Mouse (Mus musculus): Measurements from ENCODE around the gene St6gal1. TPM values are rescaled to one million over a fixed set of nuclear protein-coding genes. Genes with fewer than 3 reads are reported as not detected.

The St6gal1 gene
- polyA plus RNA-seq, 1 experiment: 8.7 TPM

- peaks cover 3% of the 10 kb centered on the region; the same call in 1 of the 2 replicates for H3K4me1 ChIP-seq (ENCODE audit: control insufficient read depth, insufficient read depth, low read length)
- no peak overlapping the region for H3K4me3 ChIP-seq (replicated peaks; ENCODE audit: control insufficient read depth, low read depth, low read length)
- no peak overlapping the region for H3K27ac ChIP-seq (ENCODE audit: control insufficient read depth, insufficient read depth, low read depth, low read length, poor library complexity)
- 87% methylated on average over 7 of the region's 7 CpGs for WGBS
- TF ChIP-seq POLR2A (IDR thresholded peaks at IDR 0.05; ENCODE audit: borderline replicate concordance, control insufficient read depth, low read depth, low read length) (no peak), CTCF (IDR thresholded peaks at IDR 0.05; ENCODE audit: control insufficient read depth, insufficient read depth, low read length) (no peak)
These were observed 146.2 kb downstream of the St6gal1 start for GRCm38 (mm10) chr16:23370724-23371123.

- TF ChIP-seq POLR2A (IDR thresholded peaks at IDR 0.05; ENCODE audit: borderline replicate concordance, control insufficient read depth, low read depth, low read length) (no peak), CTCF (IDR thresholded peaks at IDR 0.05; ENCODE audit: control insufficient read depth, insufficient read depth, low read length) (no peak)
- Histone ChIP-seq H3K4me1 (ENCODE audit: control insufficient read depth, insufficient read depth, low read length) (peaks cover 3% of the 10 kb centered on the region; the same call in 1 of the 2 replicates), H3K4me3 (replicated peaks; ENCODE audit: control insufficient read depth, low read depth, low read length) (no peak overlapping the region), H3K27ac (ENCODE audit: control insufficient read depth, insufficient read depth, low read depth, low read length, poor library complexity) (no peak overlapping the region)
- 51% methylated on average over 2 of the region's 2 CpGs for WGBS
These were observed 147.8 kb downstream of the St6gal1 start for GRCm38 (mm10) chr16:23372340-23372739.

- no peak for TF ChIP-seq POLR2A (IDR thresholded peaks at IDR 0.05; ENCODE audit: borderline replicate concordance, control insufficient read depth, low read depth, low read length)
- no peak for TF ChIP-seq CTCF (IDR thresholded peaks at IDR 0.05; ENCODE audit: control insufficient read depth, insufficient read depth, low read length)
These were observed 149.5 kb downstream of the St6gal1 start for GRCm38 (mm10) chr16:23374068-23374467.

GRCm38 (mm10) chr16:23374938-23375337, 150.4 kb downstream of the St6gal1 start:
- Histone ChIP-seq H3K27ac (ENCODE audit: control insufficient read depth, insufficient read depth, low read depth, low read length, poor library complexity) (peak overlapping the region; percentile 8; the same call in 1 of the 2 replicates), H3K4me3 (replicated peaks; ENCODE audit: control insufficient read depth, low read depth, low read length) (no peak overlapping the region), H3K4me1 (ENCODE audit: control insufficient read depth, insufficient read depth, low read length) (peaks cover 3% of the 10 kb centered on the region; the same call in 1 of the 2 replicates)
- no peak for TF ChIP-seq CTCF (IDR thresholded peaks at IDR 0.05; ENCODE audit: control insufficient read depth, insufficient read depth, low read length)
- TF ChIP-seq POLR2A (IDR thresholded peaks at IDR 0.05; ENCODE audit: borderline replicate concordance, control insufficient read depth, low read depth, low read length): no peak
- WGBS: 2% methylated on average over 5 of the region's 5 CpGs

More at GRCm38 (mm10) chr16:23374068-23374467, 149.5 kb downstream of the St6gal1 start:
- Histone ChIP-seq H3K27ac (ENCODE audit: control insufficient read depth, insufficient read depth, low read depth, low read length, poor library complexity) (no peak overlapping the region), H3K4me1 (ENCODE audit: control insufficient read depth, insufficient read depth, low read length) (peaks cover 3% of the 10 kb centered on the region; the same call in 1 of the 2 replicates), H3K4me3 (replicated peaks; ENCODE audit: control insufficient read depth, low read depth, low read length) (no peak overlapping the region)
- 73% methylated on average over 4 of the region's 4 CpGs for WGBS

GRCm38 (mm10) chr16:23376189-23376588, 151.6 kb downstream of the St6gal1 start:
- H3K27ac ChIP-seq (ENCODE audit: control insufficient read depth, insufficient read depth, low read depth, low read length, poor library complexity): no peak overlapping the region
- H3K4me3 ChIP-seq (replicated peaks; ENCODE audit: control insufficient read depth, low read depth, low read length): no peak overlapping the region
- peaks cover 3% of the 10 kb centered on the region; the same call in 1 of the 2 replicates for H3K4me1 ChIP-seq (ENCODE audit: control insufficient read depth, insufficient read depth, low read length)
- TF ChIP-seq CTCF (IDR thresholded peaks at IDR 0.05; ENCODE audit: control insufficient read depth, insufficient read depth, low read length): no peak
- 55% methylated on average over 10 of the region's 10 CpGs for WGBS

GRCm38 (mm10) chr16:23379536-23380230, 155.1 kb downstream of the St6gal1 start:
- Histone ChIP-seq H3K27ac (ENCODE audit: control insufficient read depth, insufficient read depth, low read depth, low read length, poor library complexity) (no peak overlapping the region), H3K4me1 (ENCODE audit: control insufficient read depth, insufficient read depth, low read length) (peaks cover 1% of the 10 kb centered on the region; the same call in 1 of the 2 replicates), H3K4me3 (replicated peaks; ENCODE audit: control insufficient read depth, low read depth, low read length) (no peak overlapping the region)
- no peak for TF ChIP-seq CTCF (IDR thresholded peaks at IDR 0.05; ENCODE audit: control insufficient read depth, insufficient read depth, low read length)
- TF ChIP-seq POLR2A (IDR thresholded peaks at IDR 0.05; ENCODE audit: borderline replicate concordance, control insufficient read depth, low read depth, low read length): no peak
- 71% methylated on average over 3 of the region's 3 CpGs for WGBS

- no peaks in the 10 kb centered on the region; the same call in 1 of the 2 replicates for H3K4me1 ChIP-seq (ENCODE audit: control insufficient read depth, insufficient read depth, low read length)
- no peak overlapping the region for H3K27ac ChIP-seq (ENCODE audit: control insufficient read depth, insufficient read depth, low read depth, low read length, poor library complexity)
- TF ChIP-seq POLR2A (IDR thresholded peaks at IDR 0.05; ENCODE audit: borderline replicate concordance, control insufficient read depth, low read depth, low read length) (no peak), CTCF (IDR thresholded peaks at IDR 0.05; ENCODE audit: control insufficient read depth, insufficient read depth, low read length) (no peak)
- H3K4me3 ChIP-seq (replicated peaks; ENCODE audit: control insufficient read depth, low read depth, low read length): no peak overlapping the region
These were observed 159.8 kb downstream of the St6gal1 start for GRCm38 (mm10) chr16:23384304-23384703.

- H3K4me3 ChIP-seq (replicated peaks; ENCODE audit: control insufficient read depth, low read depth, low read length): no peak overlapping the region
- no peaks in the 10 kb centered on the region for H3K4me1 ChIP-seq (ENCODE audit: control insufficient read depth, insufficient read depth, low read length)
- TF ChIP-seq POLR2A (IDR thresholded peaks at IDR 0.05; ENCODE audit: borderline replicate concordance, control insufficient read depth, low read depth, low read length) (no peak), CTCF (IDR thresholded peaks at IDR 0.05; ENCODE audit: control insufficient read depth, insufficient read depth, low read length) (no peak)
- no peak overlapping the region for H3K27ac ChIP-seq (ENCODE audit: control insufficient read depth, insufficient read depth, low read depth, low read length, poor library complexity)
- WGBS: 53% methylated on average over 5 of the region's 5 CpGs
These were observed 173.4 kb downstream of the St6gal1 start for GRCm38 (mm10) chr16:23397931-23398330.

All from bone marrow, adult 2 months (tissue).